Mouse (Mus musculus) c-Kit-positive CD71-positive TER-119-negative erythroid progenitor cells, embryonic 14.5 days (primary cell): ENCODE results near the gene Gm20696.

Experiments used
- DNase-seq: peaks from one replicate; pipeline ENCODE4 v3.0.0-alpha.2; 2013; ENCODE audit warnings: low read depth

Gene Gm20696

GRCm38 (mm10) chr6:99484197-99484725 lies 182.3 kb downstream of the Gm20696 start:
- DNase-seq = no peak

- DNase-seq = no peak
Observed at GRCm38 (mm10) chr6:99483556-99483955, 183.0 kb downstream of the Gm20696 start.

GRCm38 (mm10) chr6:99481568-99481967 lies 185.0 kb downstream of the Gm20696 start:
- no peak for DNase-seq

GRCm38 (mm10) chr6:99478873-99479650 lies 187.5 kb downstream of the Gm20696 start:
- DNase-seq = no peak

- no peak for DNase-seq
Observed at GRCm38 (mm10) chr6:99475040-99475439, 191.6 kb downstream of the Gm20696 start.

GRCm38 (mm10) chr6:99470906-99471305 lies 195.7 kb downstream of the Gm20696 start:
- no peak for DNase-seq

GRCm38 (mm10) chr6:99469134-99469834 lies 197.3 kb downstream of the Gm20696 start:
- DNase-seq = no peak

- DNase-seq = no peak
Observed at GRCm38 (mm10) chr6:99467831-99468230, 198.8 kb downstream of the Gm20696 start.

GRCm38 (mm10) chr6:99467109-99467508 lies 199.5 kb downstream of the Gm20696 start:
- no peak for DNase-seq

- DNase-seq = no peak
Observed at GRCm38 (mm10) chr6:99466354-99466753, 200.2 kb downstream of the Gm20696 start.

- DNase-seq = no peak
Observed at GRCm38 (mm10) chr6:99464449-99464848, 202.1 kb downstream of the Gm20696 start.

- DNase-seq = no peak
Observed at GRCm38 (mm10) chr6:99463906-99464305, 202.7 kb downstream of the Gm20696 start.

- no peak for DNase-seq
Observed at GRCm38 (mm10) chr6:99458775-99459174, 207.8 kb downstream of the Gm20696 start.

- DNase-seq = no peak
Observed at GRCm38 (mm10) chr6:99453763-99454520, 212.7 kb downstream of the Gm20696 start.

GRCm38 (mm10) chr6:99452638-99453185 lies 213.9 kb downstream of the Gm20696 start:
- DNase-seq = no peak

GRCm38 (mm10) chr6:99451479-99451878 lies 215.1 kb downstream of the Gm20696 start:
- no peak for DNase-seq

GRCm38 (mm10) chr6:99447447-99447846 lies 219.2 kb downstream of the Gm20696 start:
- no peak for DNase-seq

- no peak for DNase-seq
Observed at GRCm38 (mm10) chr6:99446801-99447415, 219.7 kb downstream of the Gm20696 start.

- DNase-seq = no peak
Observed at GRCm38 (mm10) chr6:99443460-99443859, 223.1 kb downstream of the Gm20696 start.

- no peak for DNase-seq
Observed at GRCm38 (mm10) chr6:99441100-99441499, 225.5 kb downstream of the Gm20696 start.

GRCm38 (mm10) chr6:99440606-99441005 lies 226.0 kb downstream of the Gm20696 start:
- DNase-seq = no peak
